In genomic region chr1:172418173-172418572, GRCm38 (mm10) we compare ENCODE assay signal across 19 mouse cellular contexts. TPM values are rescaled to one million over a fixed set of nuclear protein-coding genes. Genes with fewer than 3 reads are reported as not detected.
DNase-seq lines count a peak whose midpoint lies in the region; ATAC-seq and TF ChIP-seq lines count a peak whose summit lies in the region.
"Had no signal": no experiment of that assay in that cellular context is flagged by ENCODE, and none has a peak within 500 bp of the region (broad histone marks: within the 10 kb centered on the region; RNA-seq: fewer than 3 reads in every experiment).

No protein-coding gene starts in this region.

- ATAC-seq in kidney, embryonic 14.5 days (ENCODE audit: low FRiP score, low TSS enrichment), result peak; percentile 58
- ATAC-seq in hematopoietic stem cell, adult 5-6 weeks (replicated peaks in 1 of 2; ENCODE audit: insufficient read depth in 1 of 2, low FRiP score in 2 of 2, low TSS enrichment in 1 of 2, low read depth in 1 of 2, poor library complexity in 2 of 2, severe bottlenecking in 2 of 2), result peak; percentile 22 to 68; a peak in 3 of 4 replicates
- ATAC-seq: lung, postnatal 0 days; Patski had no signal

- dilution Hi-C loops in CH12.LX (cut with MboI; ENCODE audit: extremely low pct_ligation_motif_present, extremely low pct_unique_long_range_greater_than_20kb, low sequenced_read_pairs), result no loop called here

- TF ChIP-seq RAD21 in CH12.LX (IDR thresholded peaks at IDR 0.05; ENCODE audit: low read depth, low read length), result no peak

- no peak overlapping the region for H3K4me3 ChIP-seq in kidney, embryonic 14.5 days (ENCODE audit: low read length)
- H3K4me3 ChIP-seq in CH12.LX (replicated peaks in 1 of 3; ENCODE audit: low read depth in 2 of 3, low read length in 2 of 3, poor library complexity in 1 of 3), result no peak overlapping the region
- H3K4me3 ChIP-seq: heart, embryonic 12.5 days; hindbrain, embryonic 10.5 days; limb, embryonic 10.5 days; megakaryocyte, embryonic 14.5 days had no signal

- no peaks in the 10 kb centered on the region for H3K36me3 ChIP-seq in kidney, embryonic 14.5 days (ENCODE audit: control insufficient read depth, insufficient read depth, low read length)
- H3K36me3 ChIP-seq in CH12.LX (replicated peaks in 1 of 2; ENCODE audit: control insufficient read depth in 1 of 2, insufficient read depth in 1 of 2, low read length in 1 of 2), result no peaks in the 10 kb centered on the region
- H3K36me3 ChIP-seq: heart, embryonic 12.5 days; hindbrain, embryonic 10.5 days; limb, embryonic 10.5 days had no signal

- H3K9ac ChIP-seq in kidney, embryonic 14.5 days (ENCODE audit: low read depth, low read length), result no peak overlapping the region
- no peak overlapping the region for H3K9ac ChIP-seq in CH12.LX (ENCODE audit: insufficient read depth, low read depth)
- H3K9ac ChIP-seq: heart, embryonic 12.5 days; liver, embryonic 14.5 days had no signal

- in situ Hi-C loops in CH12.LX (cut with MboI; ENCODE audit: low pct_ligation_motif_present, low pct_unique_long_range_greater_than_20kb, low sequenced_read_pairs), result loop anchor here (5.0 to 25.0 kb wide), 4 partner anchors 34 to 969 kb away; partner anchors contain the start of genes Fcrl6 and Igsf9

- H3K27ac ChIP-seq in kidney, embryonic 14.5 days (ENCODE audit: low read depth, low read length), result no peak overlapping the region
- no peak overlapping the region for H3K27ac ChIP-seq in CH12.LX (ENCODE audit: insufficient read depth, low read depth)
- H3K27ac ChIP-seq: hindbrain, embryonic 10.5 days; limb, embryonic 10.5 days; liver, embryonic 14.5 days had no signal

- TF ChIP-seq CTCF in CH12.LX (conservative IDR thresholded peaks at IDR 0.05 in 1 of 2, IDR thresholded peaks at IDR 0.05 in 1 of 2; ENCODE audit: low read depth in 2 of 2, low read length in 2 of 2), result no peak

- DNase-seq in kidney, postnatal 4 days, result no peak
- DNase-seq in CH12.LX (ENCODE audit: extremely low read depth) (peak; percentile 72), ES-CJ7 (ENCODE audit: low read depth, low spot score) (peak; percentile 92)
- no peak for DNase-seq in right cerebral cortex, postnatal 25 days
- no peak for DNase-seq in spleen, postnatal 14 days (ENCODE audit: low spot score in 2 of 2)
- DNase-seq: cerebellum, adult 18-20 months; kidney, adult 2 months; right cerebral cortex, postnatal 4 days; thymus, postnatal 25 days had no signal

- TF ChIP-seq POLR2A in CH12.LX (IDR thresholded peaks at IDR 0.05; ENCODE audit: low read depth, low read length), result no peak

- no peaks in the 10 kb centered on the region for H3K4me1 ChIP-seq in kidney, embryonic 14.5 days (ENCODE audit: control insufficient read depth, insufficient read depth, low read length)
- peaks cover 2 to 24% of the 10 kb centered on the region in 2 experiments; a peak in 2 of 4 replicates for H3K4me1 ChIP-seq in CH12.LX (ENCODE audit: control insufficient read depth in 1 of 2, insufficient read depth in 2 of 2)
- H3K4me1 ChIP-seq: heart, embryonic 12.5 days had no signal

- H3K79me2 ChIP-seq in CH12.LX (replicated peaks; ENCODE audit: control insufficient read depth, extremely low read depth, insufficient read depth, poor library complexity, severe bottlenecking), result no peaks in the 10 kb centered on the region

- H3K9me3 ChIP-seq in kidney, embryonic 14.5 days (ENCODE audit: control insufficient read depth, low read length), result 0 out of 2 replicates have a peak, but pooled peaks cover 2% of the 10 kb centered on the region
- peaks cover 7% of the 10 kb centered on the region for H3K9me3 ChIP-seq in CH12.LX (replicated peaks; ENCODE audit: low read length)
- H3K9me3 ChIP-seq: heart, embryonic 12.5 days; hindbrain, embryonic 10.5 days; limb, embryonic 10.5 days had no signal

- no peak for TF ChIP-seq EP300 in CH12.LX (IDR thresholded peaks at IDR 0.05; ENCODE audit: low read length)

- H3K4me2 ChIP-seq in kidney, embryonic 14.5 days (replicated peaks; ENCODE audit: low read depth, low read length), result no peak overlapping the region
- 0 out of 2 replicates have a peak overlapping the region, but pooled peaks have one; percentile 12 for H3K4me2 ChIP-seq in CH12.LX (ENCODE audit: insufficient read depth, low read depth, poor library complexity, severe bottlenecking)
- H3K4me2 ChIP-seq: heart, embryonic 12.5 days had no signal

- WGBS in kidney, embryonic 14.5 days, result 9% methylated on average over 6 of the region's 6 CpGs

- H3K27me3 ChIP-seq in kidney, embryonic 14.5 days (ENCODE audit: control insufficient read depth, insufficient read depth, low read length), result no peaks in the 10 kb centered on the region
- no peaks in the 10 kb centered on the region for H3K27me3 ChIP-seq in CH12.LX (replicated peaks)
- H3K27me3 ChIP-seq: heart, embryonic 12.5 days; Patski had no signal

TF ChIP-seq in CH12.LX, 34 proteins besides CTCF, POLR2A, EP300 and RAD21:
- no peak for TF ChIP-seq CHD2 (IDR thresholded peaks at IDR 0.05; ENCODE audit: low read length)
- no peak for TF ChIP-seq PAX5 (IDR thresholded peaks at IDR 0.05; ENCODE audit: low read length)
- TF ChIP-seq E2F4 (IDR thresholded peaks at IDR 0.05; ENCODE audit: insufficient replicate concordance, low read depth, low read length), result no peak
- no peak for TF ChIP-seq POLR2AphosphoS2 (IDR thresholded peaks at IDR 0.05; ENCODE audit: low read depth, low read length)
- peak; percentile 80 for TF ChIP-seq ETS1 (conservative IDR thresholded peaks at IDR 0.05; ENCODE audit: low read depth, low read length)
- TF ChIP-seq NELFE (IDR thresholded peaks at IDR 0.05; ENCODE audit: low read depth, low read length), result no peak
- no peak for TF ChIP-seq MAX (IDR thresholded peaks at IDR 0.05; ENCODE audit: low read length)
- no peak for TF ChIP-seq MYC (IDR thresholded peaks at IDR 0.05; ENCODE audit: low read depth, low read length)
- no peak for TF ChIP-seq SMC3 (IDR thresholded peaks at IDR 0.05; ENCODE audit: low read depth, low read length)
- peak; percentile 59 for TF ChIP-seq BHLHE40 (IDR thresholded peaks at IDR 0.05; ENCODE audit: low read depth, low read length)
- no peak for TF ChIP-seq USF2 (conservative IDR thresholded peaks at IDR 0.05; ENCODE audit: low read depth, low read length)
- TF ChIP-seq MAZ (IDR thresholded peaks at IDR 0.05; ENCODE audit: low read depth, low read length), result no peak
- no peak for TF ChIP-seq NRF1 (IDR thresholded peaks at IDR 0.05; ENCODE audit: low read depth, low read length)
- TF ChIP-seq TBP (conservative IDR thresholded peaks at IDR 0.05; ENCODE audit: low read depth, low read length), result no peak
- TF ChIP-seq GABPA (IDR thresholded peaks at IDR 0.05; ENCODE audit: insufficient replicate concordance, low read depth, low read length), result no peak
- no peak for TF ChIP-seq TCF12 (IDR thresholded peaks at IDR 0.05; ENCODE audit: low read depth, low read length)
- TF ChIP-seq JUND (conservative IDR thresholded peaks at IDR 0.05; ENCODE audit: low read depth, low read length), result no peak
- TF ChIP-seq HCFC1 (IDR thresholded peaks at IDR 0.05; ENCODE audit: low read depth, low read length), result no peak
- TF ChIP-seq ZNF384 (IDR thresholded peaks at IDR 0.05; ENCODE audit: low read depth, low read length), result no peak
- TF ChIP-seq UBTF (IDR thresholded peaks at IDR 0.05; ENCODE audit: low read depth, low read length), result no peak
- no peak for TF ChIP-seq CHD1 (IDR thresholded peaks at IDR 0.05; ENCODE audit: low read depth, low read length)
- TF ChIP-seq SIN3A (IDR thresholded peaks at IDR 0.05; ENCODE audit: low read length), result peak; percentile 26; the same call in 1 of the 2 replicates
- TF ChIP-seq USF1 (IDR thresholded peaks at IDR 0.05; ENCODE audit: low read depth, low read length), result no peak
- no peak for TF ChIP-seq MEF2A (IDR thresholded peaks at IDR 0.05; ENCODE audit: borderline replicate concordance, low read depth, low read length)

RNA-seq across cellular contexts. Expression of gene Pigm, which starts 41.8 kb away (rescaled TPM):
- 9.5 and 12.1 TPM in 2 replicates for polyA plus RNA-seq in kidney, embryonic 14.5 days (2014; fragmentation: Nextera tagmentation; extraction: Ambion mirVana)
- 8.6 and 9.5 TPM in 2 replicates for total RNA-seq in CH12.LX (2012; rRNA removed)
- total RNA-seq in CH12.LX (2014; rRNA removed), result 13.8 and 14.3 TPM in 2 replicates
- 8.7 and 10.7 TPM in 2 replicates for polyA plus RNA-seq in CH12.LX (2012; ENCODE audit: insufficient read length, low read depth)
- total RNA-seq in hematopoietic stem cell, adult 5-6 weeks (2017), result 17.4 and 19.5 TPM in 2 replicates

RNA-seq across cellular contexts. Expression of gene Slamf9, which starts 57.0 kb away (rescaled TPM):
- 0.74 and 0.97 TPM in 2 replicates for polyA plus RNA-seq in kidney, embryonic 14.5 days (2014; fragmentation: Nextera tagmentation; extraction: Ambion mirVana)
- total RNA-seq in CH12.LX (2012; rRNA removed) (17.0 and 30.9 TPM in 2 replicates), CH12.LX (2014; rRNA removed) (30.1 and 32.6 TPM in 2 replicates)
- polyA plus RNA-seq in CH12.LX (2012; ENCODE audit: insufficient read length, low read depth), result 28.3 and 30.3 TPM in 2 replicates
- not detected in 2 replicates for total RNA-seq in hematopoietic stem cell, adult 5-6 weeks (2017)
- total RNA-seq: gastrocnemius, adult 8-10 months had no signal
- polyA plus RNA-seq: hindbrain, embryonic 10.5 days had no signal

Comparison
In these comparisons a context has a peak if more than half of its experiments do, and no peak if none do; other contexts are left out.
1. DNase-seq: peak in CH12.LX (single experiment) and ES-CJ7 (single experiment); none in kidney, postnatal 4 days (0 of 2), right cerebral cortex, postnatal 25 days (single experiment) and spleen, postnatal 14 days (0 of 2).
2. RNA of gene Slamf9, which starts 57.0 kb away (total RNA-seq): 17.0 to 32.6 TPM in CH12.LX; not detected in hematopoietic stem cell, adult 5-6 weeks; every median in the first group is over 10 times any median in the second.